Mouse (Mus musculus): ENCODE measurements at regions not wholly inside any gene's neighbourhood (a gene's known extent, or its start where the extent isn't known, plus 50 kb on each side); places are given as distances from the start of the nearest gene placed in this dataset.

- peak; percentile 14 to 25 for DNase-seq
Observed at GRCm38 (mm10) chr2:160421216-160421911, 54.5 kb upstream of the Mafb start.

GRCm38 (mm10) chr2:160424491-160424890 lies 57.6 kb upstream of the Mafb start:
- no peak for DNase-seq

- no peak for DNase-seq
Observed at GRCm38 (mm10) chr2:160427431-160427830, 60.6 kb upstream of the Mafb start.

- DNase-seq: peak; percentile 87 to 92
Observed at GRCm38 (mm10) chr2:160433252-160433651, 66.4 kb upstream of the Mafb start.

GRCm38 (mm10) chr2:160434701-160435100 lies 67.8 kb upstream of the Mafb start:
- no peak for DNase-seq

GRCm38 (mm10) chr2:160435622-160436021 lies 68.8 kb upstream of the Mafb start:
- DNase-seq: no peak

GRCm38 (mm10) chr2:160439028-160439427 lies 72.2 kb upstream of the Mafb start:
- peak; percentile 40 to 46 for DNase-seq

GRCm38 (mm10) chr2:160440236-160440635 lies 73.4 kb upstream of the Mafb start:
- DNase-seq: no peak

- no peak for DNase-seq
Observed at GRCm38 (mm10) chr2:160451057-160451456, 84.2 kb upstream of the Mafb start.

- DNase-seq: peak; percentile 38 to 40
Observed at GRCm38 (mm10) chr2:160451481-160452238, 84.8 kb upstream of the Mafb start.

GRCm38 (mm10) chr2:160452239-160452530 lies 85.3 kb upstream of the Mafb start:
- no peak for DNase-seq

- DNase-seq: no peak
Observed at GRCm38 (mm10) chr2:160452730-160453129, 85.9 kb upstream of the Mafb start.

GRCm38 (mm10) chr2:160455617-160456016 lies 88.8 kb upstream of the Mafb start:
- no peak for DNase-seq

- DNase-seq: no peak
Observed at GRCm38 (mm10) chr2:160456681-160457080, 89.8 kb upstream of the Mafb start.

- no peak for DNase-seq
Observed at GRCm38 (mm10) chr2:160471561-160471960, 104.7 kb upstream of the Mafb start.

GRCm38 (mm10) chr2:160476181-160476580 lies 109.3 kb upstream of the Mafb start:
- DNase-seq: no peak

- no peak for DNase-seq
Observed at GRCm38 (mm10) chr2:160479240-160479639, 112.4 kb upstream of the Mafb start.

GRCm38 (mm10) chr2:160485097-160485496 lies 118.2 kb upstream of the Mafb start:
- DNase-seq: no peak

GRCm38 (mm10) chr2:160485515-160485914 lies 118.7 kb upstream of the Mafb start:
- no peak for DNase-seq

- no peak for DNase-seq
Observed at GRCm38 (mm10) chr2:160499726-160500125, 132.9 kb upstream of the Mafb start.

- peak; percentile 28 to 33 for DNase-seq
Observed at GRCm38 (mm10) chr2:160502901-160503300, 136.0 kb upstream of the Mafb start.

GRCm38 (mm10) chr2:160503597-160504393 lies 136.9 kb upstream of the Mafb start:
- no peak for DNase-seq

GRCm38 (mm10) chr2:160504394-160504657 lies 137.5 kb upstream of the Mafb start:
- DNase-seq: no peak

GRCm38 (mm10) chr2:160507371-160507770 lies 138.3 kb upstream of the Top1 start:
- no peak for DNase-seq
